Mouse (Mus musculus) midbrain, embryonic 14.5 days (tissue): ENCODE results near the gene Fam131c. TPM values are rescaled to one million over a fixed set of nuclear protein-coding genes. Genes with fewer than 3 reads are reported as not detected.

Experiments
- ATAC-seq: fragments of 200-750 bp; cut with Nextera tagmentation; 2 replicates; pipeline ENCODE4 v1.8.0; 2017; ENCODE audit warnings: moderate number of reproducible peaks, moderate library complexity; ENCODE audit not compliant: low FRiP score, low TSS enrichment
- DNase-seq: peaks from one replicate; pipeline ENCODE4 v3.0.0-alpha.2; 2015
- H3K27ac ChIP-seq: fragments of 300-500 bp; sonication (generic); replicated peaks from 2 replicates; pipeline ENCODE4 v1.5.1; 2014; ENCODE audit warnings: mild to moderate bottlenecking, low read depth, low read length, moderate library complexity
- H3K27me3 ChIP-seq: fragments of 300-500 bp; sonication (generic); 2 replicates; pipeline ENCODE4 v1.6.1; 2014; ENCODE audit warnings: low read length, control low read depth, mixed read lengths; ENCODE audit not compliant: control insufficient read depth, insufficient read depth
- H3K36me3 ChIP-seq: fragments of 300-500 bp; sonication (generic); 2 replicates; pipeline ENCODE4 v1.6.1; 2014; ENCODE audit warnings: low read length, control low read depth; ENCODE audit not compliant: control insufficient read depth, insufficient read depth
- H3K4me1 ChIP-seq: fragments of 300-500 bp; sonication (generic); 2 replicates; pipeline ENCODE4 v1.6.1; 2014; ENCODE audit warnings: mild to moderate bottlenecking, antibody characterized with exemption, low read length, control low read depth; ENCODE audit not compliant: control insufficient read depth, insufficient read depth
- H3K4me2 ChIP-seq: fragments of 300-500 bp; sonication (generic); 2 replicates; pipeline ENCODE4 v1.6.1; 2014; ENCODE audit warnings: mild to moderate bottlenecking, low read length, moderate library complexity
- H3K4me3 ChIP-seq: fragments of 300-500 bp; sonication (generic); replicated peaks from 2 replicates; pipeline ENCODE4 v1.5.1; 2014; ENCODE audit warnings: low read depth, low read length
- H3K9ac ChIP-seq: fragments of 300-500 bp; sonication (generic); replicated peaks from 2 replicates; pipeline ENCODE4 v1.6.1; 2014; ENCODE audit warnings: mild to moderate bottlenecking, low read length, moderate library complexity
- H3K9me3 ChIP-seq: fragments of 300-500 bp; sonication (generic); 2 replicates; pipeline ENCODE4 v1.6.1; 2016; ENCODE audit warnings: low read length, control low read depth, mixed read lengths; ENCODE audit not compliant: control insufficient read depth
- WGBS: fragments of 180-500 bp; shearing (Covaris S2); extraction: QIAGEN DNeasy Blood & Tissue Kit; methylation state at CpG from one replicate; pipeline ENCODE4 v1.1.7; 2014; 5-methylcytosine and 5-hydroxymethylcytosine counted together
- polyA plus RNA-seq: library from polyadenylated mRNA; unstranded; fragments of >200 nt; fragmentation: Nextera tagmentation; extraction: Ambion mirVana; gene quantifications from 2 replicates; pipeline ENCODE4 v1.2.1, GENCODE M21; 2014

The Fam131c gene
- polyA plus RNA-seq, 1 experiment from 2014 or later: 26.7 TPM

DNA sequence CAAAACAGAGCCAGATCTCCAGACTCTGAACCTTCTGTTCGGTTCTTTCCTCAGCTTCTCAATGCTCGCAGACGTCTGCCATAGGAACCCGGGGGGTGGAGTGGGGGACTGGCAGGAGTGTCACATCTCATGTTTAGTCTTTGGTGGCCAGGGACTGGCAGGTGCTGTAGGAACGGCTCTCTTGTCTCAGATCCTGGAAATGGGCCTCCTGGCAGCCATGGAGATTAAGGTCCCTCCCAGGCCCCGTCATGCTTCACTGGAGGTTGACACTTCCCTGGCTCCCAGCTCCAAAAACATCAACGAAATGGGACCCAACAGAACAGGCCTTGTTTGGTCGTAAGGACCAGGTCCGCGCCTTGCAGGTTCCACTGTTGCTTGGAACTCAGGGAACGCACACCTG is 19.4 kb upstream of the Fam131c start:
- Histone ChIP-seq H3K4me1 (no peaks in the 10 kb centered on the region), H3K9ac (no peak overlapping the region), H3K4me3 (no peak overlapping the region), H3K27me3 (no peaks in the 10 kb centered on the region), H3K27ac (no peak overlapping the region), H3K9me3 (no peaks in the 10 kb centered on the region), H3K4me2 (no peak overlapping the region), H3K36me3 (no peaks in the 10 kb centered on the region)
- 51% methylated on average over 11 of the region's 11 CpGs for WGBS
- ATAC-seq (no peak), DNase-seq (no peak)

DNA sequence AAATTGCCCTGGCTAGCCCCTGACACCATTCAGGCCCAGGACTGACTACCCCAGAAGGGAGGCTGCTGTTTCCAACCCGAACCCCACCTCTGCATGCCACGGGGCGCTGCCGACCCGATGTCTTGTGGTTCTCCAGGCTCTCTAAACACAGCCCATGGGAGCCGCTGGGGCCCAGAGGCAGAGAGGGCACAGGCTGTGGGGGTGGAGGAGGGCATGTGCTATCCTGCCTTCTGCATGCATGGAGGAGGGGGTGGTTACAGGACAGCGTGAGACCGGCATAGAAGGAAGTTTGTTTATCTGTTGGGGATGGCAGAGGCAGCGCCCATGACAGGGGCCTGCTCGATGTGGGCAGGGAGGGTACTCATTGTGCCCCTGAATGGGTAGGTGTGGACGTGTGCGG is 18.0 kb upstream of the Fam131c start:
- Histone ChIP-seq H3K27me3 (no peaks in the 10 kb centered on the region), H3K4me1 (no peaks in the 10 kb centered on the region), H3K4me3 (no peak overlapping the region), H3K27ac (no peak overlapping the region), H3K4me2 (no peak overlapping the region), H3K36me3 (no peaks in the 10 kb centered on the region), H3K9ac (no peak overlapping the region), H3K9me3 (no peaks in the 10 kb centered on the region)
- DNase-seq (no peak), ATAC-seq (no peak)
- 90% methylated on average over 12 of the region's 12 CpGs for WGBS

DNA sequence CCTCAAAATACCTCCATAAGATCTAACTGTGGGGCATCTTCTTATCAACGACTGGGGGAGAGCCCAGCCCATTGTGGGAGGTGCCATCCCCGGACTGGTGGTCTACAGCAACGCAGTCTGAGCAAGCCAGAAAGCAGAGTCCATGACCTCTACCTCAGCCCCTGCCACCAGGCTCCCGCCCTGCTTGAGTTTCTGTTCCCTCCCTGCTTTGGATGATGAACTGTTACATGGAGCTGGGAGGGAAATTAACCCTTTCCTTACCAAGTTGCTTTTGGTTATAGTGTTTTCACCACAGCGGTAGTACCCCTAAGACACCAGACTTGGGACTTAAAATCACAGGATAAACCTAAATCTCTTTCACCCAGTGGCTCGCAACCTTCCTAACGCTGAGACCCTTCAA is 16.0 kb upstream of the Fam131c start:
- H3K4me2 ChIP-seq: no peak overlapping the region
- no peak overlapping the region for H3K9ac ChIP-seq
- H3K9me3 ChIP-seq: no peaks in the 10 kb centered on the region
- 65% methylated on average over 7 of the region's 7 CpGs for WGBS
- ATAC-seq (no peak), DNase-seq (no peak)
- no peaks in the 10 kb centered on the region for H3K4me1 ChIP-seq
- no peaks in the 10 kb centered on the region for H3K36me3 ChIP-seq
- no peak overlapping the region for H3K27ac ChIP-seq
- H3K27me3 ChIP-seq: no peaks in the 10 kb centered on the region
- no peak overlapping the region for H3K4me3 ChIP-seq

DNA sequence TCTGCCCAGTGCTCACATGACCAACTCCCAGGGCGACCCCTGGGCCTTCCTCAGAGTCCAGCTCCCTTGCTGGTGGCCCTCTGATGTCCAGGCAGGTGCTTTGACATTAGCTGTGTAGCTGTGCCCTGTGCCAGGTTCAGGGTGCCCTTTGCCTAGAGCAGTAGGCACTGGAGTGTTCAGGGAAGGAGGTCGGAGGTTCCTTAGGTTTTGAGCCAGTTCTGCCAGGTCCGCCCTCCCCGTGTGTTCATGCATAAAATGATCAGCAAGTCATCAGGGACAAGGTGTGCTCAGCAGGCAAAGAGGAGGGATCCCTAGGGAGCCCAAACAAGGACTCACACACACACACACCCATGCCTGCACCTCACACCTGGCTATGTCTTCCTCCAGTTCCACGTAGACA is 15.0 kb upstream of the Fam131c start:
- no peaks in the 10 kb centered on the region for H3K4me1 ChIP-seq
- no peaks in the 10 kb centered on the region for H3K9me3 ChIP-seq
- no peak overlapping the region for H3K9ac ChIP-seq
- no peaks in the 10 kb centered on the region for H3K27me3 ChIP-seq
- DNase-seq (no peak), ATAC-seq (no peak)
- no peak overlapping the region for H3K4me2 ChIP-seq
- H3K4me3 ChIP-seq: no peak overlapping the region
- no peaks in the 10 kb centered on the region for H3K36me3 ChIP-seq
- H3K27ac ChIP-seq: no peak overlapping the region
- WGBS: 71% methylated on average over 5 of the region's 5 CpGs

DNA sequence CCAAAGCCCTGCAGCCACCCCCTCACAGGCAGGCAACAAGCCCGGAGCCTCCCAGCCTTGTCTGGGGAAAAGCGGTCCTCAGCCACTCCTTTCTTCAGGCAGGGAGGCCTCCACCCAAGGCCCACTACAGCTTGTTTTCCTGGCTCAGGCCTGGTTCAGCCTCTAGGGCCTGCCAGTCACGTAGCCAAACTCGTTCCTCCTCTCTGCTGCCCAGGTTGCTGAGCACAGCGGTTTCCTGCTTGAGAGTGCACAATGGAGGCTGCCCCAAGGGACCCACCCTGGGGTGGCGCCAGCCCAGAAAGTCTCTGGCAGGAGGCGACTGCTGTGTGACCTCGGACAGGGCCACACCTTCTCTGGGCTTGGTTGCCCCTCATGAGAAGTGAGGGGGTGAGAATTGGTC is 14.2 kb upstream of the Fam131c start:
- WGBS: 57% methylated on average over 8 of the region's 8 CpGs
- Histone ChIP-seq H3K9ac (no peak overlapping the region), H3K9me3 (no peaks in the 10 kb centered on the region), H3K27me3 (no peaks in the 10 kb centered on the region), H3K4me1 (no peaks in the 10 kb centered on the region), H3K4me3 (no peak overlapping the region), H3K27ac (no peak overlapping the region), H3K4me2 (no peak overlapping the region), H3K36me3 (no peaks in the 10 kb centered on the region)
- DNase-seq: no peak
- ATAC-seq: no peak

DNA sequence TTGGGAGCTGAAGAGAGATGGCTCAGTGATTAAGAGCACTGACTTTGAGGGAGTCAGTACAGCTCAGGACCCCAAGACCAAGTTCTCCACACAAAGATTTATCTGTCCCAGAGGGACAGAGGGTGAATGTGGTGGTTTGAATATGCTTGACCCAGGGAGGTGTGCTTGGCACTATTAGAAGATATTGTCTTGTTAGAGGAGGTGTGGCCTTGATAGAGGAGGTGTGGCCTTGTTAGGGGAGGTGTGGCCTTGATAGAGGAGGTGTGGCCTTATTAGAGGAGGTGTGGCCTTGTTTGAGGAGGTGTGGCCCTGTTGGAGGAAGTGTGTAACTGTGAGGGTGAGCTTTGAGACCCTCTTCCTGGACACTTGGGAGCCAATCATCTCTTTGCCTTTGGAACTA is 10.2 kb upstream of the Fam131c start:
- Histone ChIP-seq H3K36me3 (no peaks in the 10 kb centered on the region), H3K4me2 (no peak overlapping the region), H3K9ac (no peak overlapping the region), H3K27me3 (no peaks in the 10 kb centered on the region), H3K4me3 (no peak overlapping the region), H3K4me1 (0 out of 2 replicates have a peak, but pooled peaks cover 7% of the 10 kb centered on the region), H3K27ac (no peak overlapping the region), H3K9me3 (no peaks in the 10 kb centered on the region)
- no peak for ATAC-seq
- DNase-seq: no peak

GRCm38 (mm10) chr4:141359222-141359621 is 8.8 kb upstream of the Fam131c start:
- Histone ChIP-seq H3K4me1 (0 out of 2 replicates have a peak, but pooled peaks cover 7% of the 10 kb centered on the region), H3K27ac (no peak overlapping the region), H3K9ac (no peak overlapping the region), H3K27me3 (no peaks in the 10 kb centered on the region), H3K4me2 (no peak overlapping the region), H3K36me3 (no peaks in the 10 kb centered on the region), H3K9me3 (no peaks in the 10 kb centered on the region), H3K4me3 (no peak overlapping the region)
- ATAC-seq (no peak), DNase-seq (no peak)
- 86% methylated on average over 6 of the region's 6 CpGs for WGBS

- Histone ChIP-seq H3K27me3 (no peaks in the 10 kb centered on the region; the same call in 1 of the 2 replicates), H3K9me3 (no peaks in the 10 kb centered on the region), H3K4me2 (no peak overlapping the region), H3K4me3 (no peak overlapping the region), H3K9ac (no peak overlapping the region), H3K4me1 (0 out of 2 replicates have a peak, but pooled peaks cover 7% of the 10 kb centered on the region), H3K27ac (no peak overlapping the region), H3K36me3 (no peaks in the 10 kb centered on the region)
- WGBS: 27% methylated on average over 7 of the region's 7 CpGs
- DNase-seq (peak; percentile 69), ATAC-seq (no peak)
Observed at GRCm38 (mm10) chr4:141360846-141361245, 7.2 kb upstream of the Fam131c start.

DNA sequence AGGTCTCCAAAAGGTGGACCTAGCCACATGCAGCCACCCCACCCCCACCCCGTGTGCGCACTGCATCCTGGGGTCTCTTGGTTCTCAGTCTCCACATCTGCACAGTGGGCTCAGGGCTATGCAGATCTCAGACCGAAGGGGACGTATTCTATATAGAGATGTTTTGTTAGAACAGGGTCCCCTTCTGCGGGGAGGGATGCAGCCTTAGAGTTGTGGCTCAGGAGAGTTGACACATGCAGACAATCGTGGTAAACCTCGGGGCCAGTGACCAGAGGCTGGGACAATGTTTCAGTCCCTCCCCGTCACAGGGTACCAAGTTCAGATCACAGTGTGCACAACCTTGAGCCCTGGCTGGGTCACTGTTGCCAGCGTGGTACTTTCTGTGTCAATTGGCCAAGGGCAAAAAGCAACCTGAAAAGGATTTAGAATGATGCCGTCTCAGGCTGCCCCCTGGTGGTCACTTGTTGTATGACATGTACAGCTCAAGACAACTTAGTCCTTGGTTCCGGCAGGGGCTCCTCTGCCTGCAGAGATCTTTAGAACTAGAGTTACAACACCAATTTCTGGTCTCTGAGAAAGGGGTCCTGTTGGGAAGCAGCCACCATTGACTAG is 5.0 kb upstream of the Fam131c start:
- Histone ChIP-seq H3K4me3 (no peak overlapping the region), H3K9me3 (no peaks in the 10 kb centered on the region), H3K4me1 (0 out of 2 replicates have a peak, but pooled peaks cover 7% of the 10 kb centered on the region), H3K36me3 (no peaks in the 10 kb centered on the region), H3K27me3 (peaks cover 7% of the 10 kb centered on the region; the same call in 1 of the 2 replicates), H3K9ac (no peak overlapping the region), H3K27ac (no peak overlapping the region), H3K4me2 (no peak overlapping the region)
- DNase-seq (peak; percentile 94), ATAC-seq (peak; percentile 39; the same call in 1 of the 2 replicates)
- 31% methylated on average over 11 of the region's 11 CpGs for WGBS
